8 mouse cellular contexts compared by ENCODE assay signal in the genomic region with DNA sequence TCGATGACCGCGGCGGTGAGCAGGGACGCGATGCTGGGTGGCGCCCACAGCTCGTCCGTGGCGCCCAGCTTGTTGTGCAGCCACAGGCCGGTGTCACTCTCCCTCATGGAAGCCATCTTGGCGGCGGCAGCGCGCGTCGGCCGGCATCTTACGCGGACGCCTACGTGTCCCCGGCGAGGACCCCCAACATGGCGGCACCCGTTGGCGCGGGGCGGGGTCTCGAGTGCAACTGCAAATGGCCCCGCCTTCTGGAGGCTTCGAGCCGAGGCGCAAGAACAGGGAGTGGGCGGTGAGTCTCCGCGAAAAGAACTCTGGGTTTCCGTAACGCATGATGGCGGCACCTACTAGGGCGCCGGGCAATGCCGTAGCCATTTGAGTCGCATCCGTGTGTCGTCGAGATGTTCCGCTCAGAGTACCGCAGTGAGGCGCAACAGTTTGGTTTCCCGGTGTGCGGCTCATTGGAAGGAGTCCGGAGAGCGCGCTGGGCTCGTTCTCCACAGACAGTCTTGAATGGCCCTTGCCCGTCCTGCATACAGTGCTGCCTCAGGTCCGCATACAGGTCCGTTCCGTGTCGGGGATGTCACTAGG. TPM values are rescaled to one million over a fixed set of nuclear protein-coding genes. Genes with fewer than 3 reads are reported as not detected.
DNase-seq lines count a peak whose midpoint lies in the region; ATAC-seq lines count a peak whose summit lies in the region.

Gene Nelfa (minus strand): TSS at position 294 of the 588 bp plus-strand sequence.

- H3K9ac ChIP-seq in heart, embryonic 14.5 days (ENCODE audit: low read length): peak within 1 kb of the TSS; percentile 94
- peak within 1 kb of the TSS; percentile 96 for H3K9ac ChIP-seq in liver, embryonic 13.5 days
- peak within 1 kb of the TSS; percentile 95 for H3K9ac ChIP-seq in stomach, embryonic 16.5 days (ENCODE audit: low read length)

- peak; percentile 95 for ATAC-seq in CD4-positive, CD25-positive, alpha-beta regulatory T cell, adult 4 months
- peak; percentile 96 for ATAC-seq in heart, embryonic 14.5 days (ENCODE audit: insufficient number of reproducible peaks, insufficient read depth, low FRiP score, low read depth)
- ATAC-seq in liver, embryonic 13.5 days (ENCODE audit: low read depth): peak; percentile 91
- peak; percentile 99 for ATAC-seq in stomach, embryonic 16.5 days (ENCODE audit: insufficient read depth, low FRiP score)

- DNase-seq in c-Kit-negative CD71-positive TER-119-positive erythroid progenitor cells, embryonic 14.5 days (ENCODE audit: low read depth, low spot score): peak; percentile 88
- peak; percentile 99 for DNase-seq in fibroblast of lung, adult 2 months (ENCODE audit: low read depth)
- DNase-seq in kidney, postnatal 14 days: peak; percentile 99
- peak; percentile 95 for DNase-seq in liver, embryonic 13.5 days
- peak; percentile 97 for DNase-seq in neural tube, embryonic 10.5 days (ENCODE audit: extremely low spot score, low spot score)

- H3K4me3 ChIP-seq in heart, embryonic 14.5 days (ENCODE audit: control insufficient read depth in 1 of 2, insufficient read depth in 1 of 2, low read depth in 1 of 2, low read length in 2 of 2): peak within 1 kb of the TSS; percentile 59 to 96
- peak within 1 kb of the TSS; percentile 91 for H3K4me3 ChIP-seq in liver, embryonic 13.5 days (replicated peaks)
- peak within 1 kb of the TSS; percentile 92 for H3K4me3 ChIP-seq in stomach, embryonic 16.5 days (replicated peaks; ENCODE audit: low read length)

- H3K9me3 ChIP-seq in heart, embryonic 14.5 days (ENCODE audit: control insufficient read depth, low read length): 0 out of 2 replicates have a peak, but pooled peaks cover 3% of the 10 kb centered on the region
- H3K9me3 ChIP-seq in liver, embryonic 13.5 days (replicated peaks): peaks cover 4% of the 10 kb centered on the region; the same call in 1 of the 2 replicates
- H3K9me3 ChIP-seq in stomach, embryonic 16.5 days (replicated peaks; ENCODE audit: control insufficient read depth, low read length): 0 out of 2 replicates have a peak, but pooled peaks cover 2% of the 10 kb centered on the region

- WGBS in heart, embryonic 14.5 days: under 1% methylated on average over 58 of the region's 61 CpGs
- under 1% methylated on average over 61 of the region's 61 CpGs for WGBS in liver, embryonic 13.5 days (ENCODE audit: insufficient replicate concordance)
- WGBS in stomach, embryonic 16.5 days: under 1% methylated on average over 61 of the region's 61 CpGs

- peak within 1 kb of the TSS; percentile 78 to 93 for H3K27ac ChIP-seq in heart, embryonic 14.5 days (replicated peaks in 1 of 2; ENCODE audit: control insufficient read depth in 1 of 2, insufficient read depth in 1 of 2, low read depth in 2 of 2, low read length in 2 of 2)
- H3K27ac ChIP-seq in liver, embryonic 13.5 days: peak within 1 kb of the TSS; percentile 90
- H3K27ac ChIP-seq in stomach, embryonic 16.5 days (ENCODE audit: low read length): peak within 1 kb of the TSS; percentile 93

- H3K36me3 ChIP-seq in heart, embryonic 14.5 days (ENCODE audit: control insufficient read depth, insufficient read depth, low read length): peaks cover 4% of the 10 kb centered on the region
- peaks cover 29% of the 10 kb centered on the region for H3K36me3 ChIP-seq in liver, embryonic 13.5 days
- peaks cover 10% of the 10 kb centered on the region for H3K36me3 ChIP-seq in stomach, embryonic 16.5 days (ENCODE audit: control insufficient read depth, insufficient read depth, low read length)

- peak within 1 kb of the TSS; percentile 88 for H3K4me2 ChIP-seq in heart, embryonic 14.5 days (ENCODE audit: low read length)
- peak within 1 kb of the TSS; percentile 79 for H3K4me2 ChIP-seq in liver, embryonic 13.5 days
- H3K4me2 ChIP-seq in stomach, embryonic 16.5 days (ENCODE audit: low read depth, low read length): peak within 1 kb of the TSS; percentile 87

- H3K27me3 ChIP-seq in heart, embryonic 14.5 days (ENCODE audit: control insufficient read depth, insufficient read depth, low read length): no peaks in the 10 kb centered on the region
- H3K27me3 ChIP-seq in liver, embryonic 13.5 days: no peaks in the 10 kb centered on the region
- H3K27me3 ChIP-seq in stomach, embryonic 16.5 days (ENCODE audit: control insufficient read depth, insufficient read depth, low read length): no peaks in the 10 kb centered on the region

- H3K4me1 ChIP-seq in heart, embryonic 14.5 days (ENCODE audit: control insufficient read depth in 2 of 2, insufficient read depth in 2 of 2, low read length in 2 of 2): peaks cover 4 to 21% of the 10 kb centered on the region in 2 experiments; a peak in 3 of 4 replicates
- H3K4me1 ChIP-seq in liver, embryonic 13.5 days (replicated peaks): peaks cover 42% of the 10 kb centered on the region
- H3K4me1 ChIP-seq in stomach, embryonic 16.5 days (ENCODE audit: control insufficient read depth, insufficient read depth, low read length): peaks cover 22% of the 10 kb centered on the region

RNA-seq across cellular contexts. Expression of gene Nelfa, which starts in this region (rescaled TPM):
- polyA plus RNA-seq in CD4-positive, CD25-positive, alpha-beta regulatory T cell, adult 4 months (2017; shearing (Covaris generic)): 10 to 100 TPM; 36.7 to 66.6 TPM
- 24.4 and 25.8 TPM in 2 replicates for polyA plus RNA-seq in heart, embryonic 14.5 days (2014; fragmentation: Nextera tagmentation; extraction: Ambion mirVana)
- 30.9 and 35.5 TPM in 2 replicates for polyA plus RNA-seq in liver, embryonic 13.5 days (2015; fragmentation: Nextera tagmentation; extraction: Ambion mirVana)
- polyA plus RNA-seq in stomach, embryonic 16.5 days (2015; fragmentation: Nextera tagmentation; extraction: Ambion mirVana): 46.4 and 50.1 TPM in 2 replicates

Comparison
In these comparisons a context has a peak if more than half of its experiments do, and no peak if none do; other contexts are left out.
1. Peak in every context shown above with its lines: DNase-seq, ATAC-seq, H3K4me3 ChIP-seq and H3K27ac ChIP-seq.